Mouse (Mus musculus) adrenal gland, postnatal 14 days (tissue): ENCODE data around the gene Lrp8. TPM values are rescaled to one million over a fixed set of nuclear protein-coding genes. Genes with fewer than 3 reads are reported as not detected.

Source experiments
- DNase-seq: peaks from one replicate; pipeline ENCODE4 v3.0.0; 2021; ENCODE audit warnings: mixed read lengths
- long read RNA-seq, 2 experiments: library from polyadenylated mRNA; stranded (forward); transcript quantifications; one replicate each; pipeline ENCODE4 v2.0.0; 2021
- total RNA-seq: library from RNA; stranded (reverse); gene quantifications from 2 replicates; pipeline ENCODE4 v1.2.3, GENCODE M21; 2021

Gene Lrp8
- total RNA-seq: 5.0 and 5.2 TPM in 2 replicates
- long read RNA-seq, experiment 1, partial matches to known transcripts: 0 of 2 reads
- long read RNA-seq, experiment 1, other reads (novel, unspliced or antisense): 2 of 2 reads
- long read RNA-seq, experiment 2, partial matches to known transcripts: 2 of 7 reads
- long read RNA-seq, experiment 2, other reads (novel, unspliced or antisense): 5 of 7 reads

DNA sequence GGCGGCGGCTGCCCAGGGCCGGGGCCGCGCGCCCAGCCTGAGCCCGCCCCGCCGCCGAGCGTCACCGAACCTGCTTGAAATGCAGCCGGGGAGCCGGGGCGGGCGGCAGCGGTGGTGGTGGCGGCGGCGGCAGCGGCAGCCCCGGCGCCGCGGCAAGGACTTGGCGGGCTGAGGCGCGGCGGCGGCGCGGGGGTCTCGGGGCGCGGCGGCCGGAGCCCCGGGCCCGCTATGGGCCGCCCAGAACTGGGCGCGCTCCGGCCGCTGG, at the start of gene Lrp8:
Lrp8 (plus strand) TSS at position 77 of the 265 bp plus-strand sequence.
- DNase-seq: no peak

DNA sequence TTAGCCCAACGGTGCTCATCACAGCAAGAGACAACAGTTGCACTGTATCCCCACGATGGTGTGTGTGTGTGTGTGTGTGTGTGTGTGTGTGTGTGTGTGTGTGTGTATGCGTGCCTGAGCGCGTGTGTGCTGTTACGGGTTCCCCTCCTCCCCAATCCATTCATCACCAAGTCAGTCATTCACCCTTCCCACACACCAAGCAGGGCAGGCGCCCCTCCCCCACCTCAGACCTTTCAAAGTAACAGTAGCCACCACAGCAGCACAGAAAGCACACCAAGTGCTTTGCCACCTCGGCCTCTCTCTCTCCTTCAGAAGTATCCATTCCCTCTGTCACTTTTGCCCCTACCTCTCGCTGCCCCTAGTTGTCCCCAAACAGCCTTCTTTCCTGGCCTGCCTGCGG, 45.8 kb upstream of the Lrp8 start:
- no peak for DNase-seq

DNA sequence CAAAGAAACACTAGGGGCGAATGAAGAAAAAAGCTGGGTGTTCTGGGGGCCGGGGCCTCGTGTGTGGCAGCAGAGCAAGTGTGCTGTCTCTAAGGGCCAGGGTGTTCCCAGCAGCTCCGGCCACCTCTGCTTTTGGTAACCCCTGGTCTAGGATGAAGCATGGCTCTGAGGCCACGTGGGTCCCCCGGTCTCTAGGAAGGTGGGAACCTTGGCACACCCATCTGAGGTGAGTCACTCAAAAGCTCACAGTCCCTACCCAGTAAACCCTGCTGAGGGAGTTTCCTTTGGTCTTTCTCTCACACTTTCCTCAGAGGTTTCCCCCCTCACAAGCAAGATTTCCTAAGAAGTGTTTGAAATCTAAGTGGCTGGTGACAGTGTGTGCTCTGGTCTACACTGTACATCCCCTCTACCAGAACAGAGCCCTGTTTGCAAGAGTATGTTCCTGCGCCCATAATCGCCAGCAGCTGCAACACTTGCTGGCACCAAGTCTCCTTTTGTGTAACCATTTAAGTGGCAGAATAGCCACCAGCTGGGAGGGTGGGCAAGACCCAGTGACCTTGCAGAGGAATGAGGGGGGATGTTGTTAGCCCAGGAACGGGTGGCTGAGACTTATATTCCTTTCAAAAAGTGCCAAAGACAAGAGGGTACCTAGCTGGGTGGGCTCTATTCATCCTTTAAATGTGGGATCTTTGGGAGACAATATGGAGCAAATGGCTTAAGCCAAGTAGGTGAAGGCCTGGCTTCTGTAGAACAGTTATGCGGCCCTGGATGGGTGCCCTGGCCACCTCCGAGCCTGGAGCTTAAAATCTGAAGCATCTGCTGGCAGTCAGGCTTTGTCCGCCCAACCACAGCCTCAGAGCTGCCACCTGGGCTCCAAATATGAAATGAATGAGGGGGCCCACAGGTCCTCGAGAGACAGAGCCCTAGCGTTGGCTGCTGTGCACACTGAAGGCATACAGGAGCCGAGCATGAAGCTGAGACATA, 44.3 kb upstream of the Lrp8 start:
- peak; percentile 19 for DNase-seq

DNA sequence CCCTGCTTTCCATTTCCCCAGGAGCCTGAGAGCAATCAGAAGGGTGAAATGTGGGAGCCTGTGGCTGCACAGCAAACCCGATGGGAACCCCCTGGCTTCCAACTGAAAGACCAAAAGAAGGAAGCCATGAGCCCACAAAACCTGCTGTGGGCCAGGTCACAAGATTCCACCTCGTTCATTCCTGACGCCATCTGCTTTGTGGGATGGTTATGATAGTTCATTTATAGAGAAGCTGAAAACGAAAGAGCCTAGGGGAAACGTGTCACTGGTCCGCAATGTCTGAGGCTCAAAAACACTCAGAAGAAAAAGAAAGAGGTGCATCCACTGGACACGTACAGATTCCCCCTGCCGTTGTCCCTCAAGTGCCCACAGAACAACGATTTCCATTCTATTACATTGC, 43.1 kb upstream of the Lrp8 start:
- DNase-seq: no peak

DNA sequence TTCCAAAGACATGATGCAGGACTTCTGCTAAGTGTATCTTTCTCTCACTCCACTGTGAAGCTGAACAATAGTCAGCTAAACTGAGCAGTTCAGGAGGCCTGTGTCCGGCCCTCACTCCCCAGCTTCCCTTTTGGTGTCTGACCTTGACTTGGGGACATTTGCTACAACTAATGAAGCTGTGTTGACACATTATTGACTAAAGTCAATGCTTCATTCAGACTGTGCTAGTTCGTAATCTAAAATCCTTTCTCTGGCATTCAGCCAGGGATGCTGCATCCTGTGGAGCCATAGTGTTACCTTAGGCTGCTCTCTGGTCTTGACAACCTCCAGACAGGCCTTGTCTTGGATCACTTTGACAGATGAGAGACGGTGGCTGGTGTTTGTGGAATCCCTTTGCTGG, 39.1 kb upstream of the Lrp8 start:
- no peak for DNase-seq

DNA sequence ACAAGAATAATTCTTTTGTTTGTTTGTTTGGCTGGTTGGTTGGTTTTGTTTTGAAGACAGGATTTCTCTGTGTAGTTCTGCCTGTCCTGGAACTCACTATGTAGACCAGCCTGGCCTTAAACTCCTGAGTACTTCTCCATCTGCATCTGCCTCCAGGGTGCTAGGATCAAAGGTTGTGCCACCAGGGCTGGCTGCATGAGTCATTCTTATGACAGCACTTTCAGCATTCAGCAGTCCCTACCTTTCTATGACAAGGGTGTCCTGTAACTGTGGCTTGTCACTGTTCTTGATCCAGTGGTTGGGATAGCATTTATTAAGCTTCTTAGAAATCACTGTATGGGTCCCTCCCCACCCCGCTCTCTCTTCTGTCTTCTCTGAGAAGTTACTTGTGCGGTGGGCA, 38.5 kb upstream of the Lrp8 start:
- DNase-seq: no peak

DNA sequence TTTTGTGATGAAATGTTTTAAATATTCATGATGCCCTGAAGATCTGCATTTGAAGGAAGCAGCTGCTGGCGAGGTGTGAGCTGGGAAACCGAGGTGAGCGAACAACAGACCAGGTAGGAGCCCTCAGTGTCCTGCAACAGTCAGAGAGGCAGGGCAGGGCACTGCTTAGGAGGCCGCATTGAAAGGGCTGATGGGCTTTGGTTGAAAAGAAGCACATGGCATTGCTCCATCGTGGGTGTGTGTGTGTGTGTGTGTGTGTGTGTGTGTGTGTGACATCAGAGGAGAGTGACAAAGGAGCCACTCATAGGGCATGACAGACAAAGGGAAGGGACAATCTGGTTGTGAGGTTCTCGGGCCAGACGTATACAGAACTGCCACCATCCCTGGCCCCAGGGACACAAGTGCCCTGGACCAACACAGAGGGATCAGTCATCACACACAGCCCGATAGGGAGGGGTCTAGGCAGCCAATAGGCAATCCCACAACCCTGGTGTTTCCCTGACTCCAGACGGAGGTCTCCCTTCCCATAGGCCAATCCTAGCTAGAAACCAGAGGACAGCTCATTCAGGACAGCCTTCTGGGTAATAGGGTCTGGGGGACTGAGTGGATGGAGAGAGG, 36.8 kb upstream of the Lrp8 start:
- DNase-seq: no peak

DNA sequence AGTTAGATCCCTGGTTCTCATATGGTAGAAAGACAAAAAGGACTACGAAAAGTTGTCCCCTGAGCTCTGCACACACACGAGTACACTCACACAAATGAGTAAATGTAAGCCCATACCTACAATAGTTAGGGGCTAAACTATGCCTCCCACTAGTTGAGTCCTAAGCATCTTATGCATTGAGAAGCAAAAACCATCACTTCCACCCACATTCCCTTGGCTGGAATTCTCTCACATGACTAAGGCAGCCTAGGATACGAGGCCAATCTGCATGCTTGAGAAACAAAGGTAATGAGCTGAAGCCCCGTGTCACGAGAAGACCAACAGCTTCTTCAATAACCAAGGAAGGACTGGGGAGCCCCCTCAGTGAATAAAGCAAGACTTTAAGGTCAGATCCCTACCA, 35.9 kb upstream of the Lrp8 start:
- DNase-seq: no peak

DNA sequence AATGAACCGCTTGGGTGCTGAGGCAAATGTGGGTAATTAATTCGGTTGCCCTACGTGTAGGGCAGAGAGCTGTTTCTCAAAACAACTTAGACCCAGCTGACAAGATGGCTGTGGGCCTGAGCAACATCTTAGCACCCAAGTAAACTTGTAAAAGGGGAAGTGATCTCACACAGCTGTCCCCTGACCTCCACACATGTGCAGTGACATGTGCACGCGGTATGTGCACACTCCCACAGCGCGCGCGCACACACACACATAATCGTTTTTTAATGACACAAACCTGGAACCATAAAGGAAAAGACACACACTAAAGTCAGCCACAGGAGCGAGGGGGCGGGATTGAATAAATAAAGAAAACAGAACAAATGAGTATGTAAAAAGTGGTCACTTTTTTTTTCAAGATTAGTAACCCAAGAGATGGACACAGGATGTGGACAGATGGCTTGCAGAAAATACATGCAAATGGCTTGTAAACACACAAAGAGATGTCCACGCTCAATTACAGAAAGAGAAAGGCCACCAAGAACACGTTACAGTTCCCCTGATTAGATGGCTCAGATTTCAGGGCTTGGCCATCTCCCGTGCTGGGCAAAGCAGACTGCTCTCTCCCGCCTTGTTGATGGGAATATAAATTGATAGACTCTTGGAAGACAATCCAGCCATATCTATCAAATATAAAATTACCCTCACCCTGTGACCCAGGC, 29.8 kb upstream of the Lrp8 start:
- DNase-seq: no peak

DNA sequence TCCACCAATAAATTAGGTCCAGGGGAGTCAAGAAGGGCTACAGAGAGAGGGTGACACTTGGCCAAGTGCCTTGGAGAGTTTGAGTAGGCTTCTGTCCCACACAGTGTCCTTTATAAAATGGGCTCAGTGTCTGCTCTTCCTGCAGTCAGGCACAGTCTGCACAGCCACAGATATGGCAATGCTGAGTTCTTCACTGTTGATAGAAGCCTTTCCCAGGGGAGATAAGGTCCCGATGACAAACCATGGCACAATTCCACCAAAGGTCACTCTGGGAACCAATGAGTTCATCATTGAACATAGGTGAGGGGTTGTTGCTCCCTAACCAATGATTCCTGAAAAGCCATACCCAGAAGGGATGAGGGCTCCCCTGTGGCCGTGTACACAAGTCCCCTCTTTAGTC, 27.2 kb upstream of the Lrp8 start:
- DNase-seq: no peak

DNA sequence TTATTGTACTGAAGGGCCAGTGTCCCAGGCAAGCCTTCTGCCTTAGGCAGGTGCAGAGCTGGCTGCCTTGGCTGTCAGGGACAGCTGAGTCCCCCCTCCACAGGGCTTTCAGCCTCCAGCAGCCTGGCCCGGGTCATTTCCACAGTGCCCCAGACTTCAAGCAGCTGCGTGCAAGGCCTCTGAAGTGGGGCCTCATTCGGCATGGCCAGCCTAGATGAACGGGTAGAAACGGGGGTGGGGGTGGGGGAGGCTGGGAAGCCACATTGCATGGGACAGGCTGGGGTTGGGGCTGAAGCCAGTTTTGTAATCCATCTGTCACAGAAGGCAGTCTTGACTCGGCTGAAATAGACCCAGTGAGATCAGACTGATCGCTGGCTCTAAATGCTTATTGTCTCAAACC, 26.4 kb upstream of the Lrp8 start:
- DNase-seq: no peak

DNA sequence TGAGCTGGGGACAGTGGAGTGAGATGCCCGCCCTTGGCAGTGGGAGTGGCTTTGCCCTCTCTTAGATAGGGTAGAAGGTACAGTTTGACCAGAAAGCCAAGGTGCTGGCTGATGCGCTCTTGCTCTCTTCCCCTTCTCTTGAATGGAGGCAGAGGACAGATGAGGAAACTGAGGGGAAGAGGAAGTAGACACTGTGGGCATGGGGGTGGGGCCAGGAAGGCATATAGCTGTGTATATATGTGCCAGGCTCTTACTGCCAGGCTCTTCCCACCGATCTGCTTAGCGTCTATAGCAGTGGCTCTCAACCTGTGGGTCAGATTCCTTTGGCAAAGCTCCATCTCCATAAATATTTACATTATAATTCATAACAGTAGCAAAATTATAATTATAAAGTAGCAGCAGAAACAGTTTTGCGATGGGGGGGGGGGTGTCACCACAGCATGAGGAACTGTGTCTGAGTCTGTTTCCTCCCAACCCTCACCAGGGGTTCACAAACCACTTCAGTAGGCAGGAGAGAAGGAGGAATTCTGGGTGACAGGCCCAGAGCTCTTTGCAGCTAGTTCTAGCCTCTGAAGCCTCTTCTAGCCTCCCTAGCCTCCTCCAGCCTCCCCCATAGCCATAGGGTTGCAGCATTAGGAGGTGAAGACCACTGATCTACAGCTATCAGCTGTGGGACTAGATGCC, 24.9 kb upstream of the Lrp8 start:
- no peak for DNase-seq

DNA sequence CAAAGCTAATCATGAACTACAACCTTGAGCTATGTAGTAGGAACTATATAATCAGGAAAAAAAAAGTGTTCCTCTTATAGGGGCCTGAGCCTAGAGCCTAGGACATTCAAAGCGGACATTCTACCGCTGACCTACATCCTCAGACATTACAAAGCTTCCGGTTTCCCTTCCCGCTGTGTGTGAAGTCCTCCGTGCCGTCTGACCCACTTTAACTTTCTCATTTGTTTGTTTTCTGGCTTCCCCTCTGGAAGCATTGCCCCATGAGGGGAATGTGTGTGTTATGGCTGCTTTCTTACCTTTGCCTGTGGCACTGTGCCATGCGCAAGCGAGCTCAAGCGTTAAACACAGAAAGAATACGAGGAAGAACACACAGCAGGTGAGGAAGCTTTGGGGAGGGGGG, 18.5 kb upstream of the Lrp8 start:
- DNase-seq: no peak

DNA sequence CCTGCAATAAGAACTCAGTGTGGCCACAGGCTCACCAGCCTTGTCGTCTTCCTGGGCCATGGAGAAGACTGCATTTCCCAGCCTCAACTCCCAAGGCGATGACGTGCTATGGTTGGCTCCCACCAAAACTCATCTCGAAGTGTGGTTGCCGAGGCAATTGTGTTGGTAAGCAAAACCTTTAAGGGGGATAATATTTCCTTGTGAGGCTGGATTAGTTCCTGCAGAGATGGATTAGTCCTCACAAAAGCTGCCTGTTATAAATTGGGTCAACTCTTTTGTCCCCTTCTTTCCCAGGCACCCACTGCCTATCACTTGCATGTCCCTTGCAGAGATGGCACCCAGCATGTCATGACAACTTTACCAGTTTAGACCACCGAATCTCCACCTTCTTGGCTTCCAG, 13.2 kb upstream of the Lrp8 start:
- no peak for DNase-seq

DNA sequence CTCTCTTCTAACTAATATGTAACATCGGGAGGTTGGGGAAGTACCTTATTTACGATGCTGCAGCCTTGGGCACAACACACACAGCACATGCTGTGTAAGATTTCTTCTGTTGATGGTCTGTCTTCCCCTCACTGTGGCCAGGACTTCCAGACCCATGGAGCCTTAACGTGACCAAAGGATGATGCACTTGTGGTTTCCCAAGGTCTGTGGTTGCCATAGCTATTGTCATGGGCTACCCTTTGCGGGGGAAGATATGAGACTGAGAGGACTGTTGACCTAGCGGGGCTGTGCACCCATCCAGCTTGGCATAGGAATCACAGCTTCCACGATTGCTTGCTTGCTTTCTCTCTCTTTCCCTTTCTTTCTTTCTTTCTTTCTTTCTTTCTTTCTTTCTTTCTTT, 1.3 kb upstream of the Lrp8 start:
- no peak for DNase-seq

DNA sequence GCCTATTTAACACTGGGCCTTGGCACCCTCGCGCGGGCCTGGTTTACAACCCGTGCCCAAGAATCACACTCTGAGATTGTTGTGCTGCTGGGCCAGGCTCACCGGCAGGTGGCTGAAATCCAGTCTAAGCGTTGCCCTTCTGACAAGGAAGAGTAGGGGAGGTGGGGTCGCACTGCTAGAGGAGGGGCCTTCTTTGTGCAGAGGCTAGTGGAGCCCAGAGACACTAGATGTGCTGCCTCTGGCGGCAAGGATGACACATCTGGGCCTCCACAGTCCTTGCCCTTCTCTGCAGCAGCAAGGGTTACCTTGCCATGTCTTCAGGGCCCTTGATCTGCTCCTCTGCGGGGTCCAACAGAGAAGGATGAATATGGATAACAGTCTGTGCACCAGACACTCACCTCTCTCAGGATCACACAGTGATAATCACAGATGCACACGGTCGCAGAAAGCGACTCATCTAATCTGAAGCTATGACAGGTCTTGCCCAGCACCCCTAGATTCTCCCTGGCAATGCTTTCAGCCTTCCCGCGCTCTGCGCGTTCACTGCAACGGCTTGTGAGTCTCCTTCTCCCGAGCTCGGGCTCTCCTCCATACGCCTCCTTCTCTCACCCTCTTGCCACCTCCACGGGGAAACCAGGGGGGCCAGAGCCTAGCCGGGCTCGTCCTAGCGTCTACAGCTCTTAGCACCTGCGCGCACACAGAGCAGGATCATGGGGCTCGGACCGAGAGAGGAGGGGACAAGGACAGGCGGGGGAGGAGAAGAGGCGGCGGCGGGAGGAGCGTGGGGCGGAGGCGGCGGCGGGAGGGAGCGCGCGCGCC, 486 bp upstream of the Lrp8 start:
- peak; percentile 88 for DNase-seq

DNA sequence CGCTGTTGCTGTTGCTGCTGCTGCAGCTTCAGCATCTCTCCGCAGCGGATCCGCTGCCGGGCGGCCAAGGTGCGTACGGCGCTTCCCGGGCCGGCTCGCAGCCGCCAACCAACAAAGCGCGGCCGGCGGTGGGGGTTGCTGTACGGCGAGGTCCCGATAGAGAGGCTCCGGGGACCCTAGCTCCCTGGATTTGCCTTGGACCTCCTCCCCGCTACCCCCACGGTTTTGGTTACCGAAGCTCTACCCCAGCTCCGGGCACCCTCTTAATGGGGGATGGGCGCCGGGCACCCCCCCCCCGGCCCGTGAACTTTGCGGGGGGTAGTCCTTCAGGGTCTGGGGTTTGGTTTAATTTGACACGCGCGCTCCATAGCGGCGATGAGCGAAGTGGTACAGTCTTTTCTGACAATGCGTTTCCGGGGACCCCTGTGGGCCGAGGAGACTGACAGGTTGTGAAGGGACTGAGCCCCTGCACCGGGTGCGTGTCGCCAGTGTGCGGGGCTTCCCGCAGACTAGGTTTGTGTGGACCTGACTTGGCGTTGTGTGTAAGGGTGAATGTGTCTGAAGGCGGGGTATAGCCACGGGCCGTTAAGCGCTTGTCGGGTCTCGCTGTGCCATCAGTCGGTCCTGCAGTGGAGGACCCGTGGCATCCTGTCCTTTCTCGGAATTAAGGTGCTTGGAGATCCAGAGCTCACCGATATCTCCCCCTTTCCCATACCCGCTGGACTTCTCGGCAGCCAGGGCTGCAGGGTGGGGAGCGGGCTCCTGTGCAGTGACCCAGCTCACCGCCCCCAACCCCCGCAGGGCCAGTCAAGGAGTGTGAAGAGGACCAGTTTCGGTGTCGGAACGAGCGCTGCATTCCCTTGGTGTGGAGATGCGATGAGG, 630 bp downstream of the Lrp8 start:
- DNase-seq: peak; percentile 9

DNA sequence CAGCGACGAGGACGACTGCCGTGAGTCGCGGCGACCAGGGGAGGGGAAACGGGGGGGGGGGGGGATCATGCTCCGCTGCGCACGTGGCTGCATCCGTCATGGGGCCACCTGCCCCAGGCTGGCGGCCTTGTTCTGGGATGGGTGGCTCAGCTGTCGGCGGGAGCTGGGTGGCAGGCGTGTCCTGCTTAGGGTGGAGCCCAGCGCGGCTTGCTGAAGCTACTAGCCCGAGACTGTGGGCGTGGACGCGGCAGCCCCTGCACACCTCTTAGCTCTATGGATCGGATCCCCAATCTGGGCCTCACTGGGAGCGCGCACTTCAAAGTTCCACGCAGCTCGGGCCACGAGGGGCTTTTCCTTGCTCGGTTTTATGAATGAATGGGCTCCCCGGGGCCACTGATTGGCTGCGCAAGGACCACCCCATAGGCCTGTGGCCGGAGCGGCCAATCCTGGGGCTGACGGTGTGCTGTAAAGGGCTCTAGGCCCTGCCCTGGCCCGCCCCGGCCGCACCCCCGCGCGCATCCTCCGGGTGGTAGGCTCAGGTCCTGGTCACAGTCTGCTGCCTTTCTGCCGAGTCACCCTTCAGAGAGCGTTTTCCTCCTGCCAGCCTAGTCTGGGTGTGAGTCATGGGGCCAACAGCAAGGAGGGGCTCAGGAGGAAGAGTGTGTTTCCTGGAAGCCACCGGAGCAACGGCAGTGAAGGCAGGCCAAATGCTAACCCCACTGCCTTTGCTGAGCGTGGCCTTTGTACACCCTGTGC, 1.5 kb downstream of the Lrp8 start:
- peak; percentile 93 for DNase-seq

DNA sequence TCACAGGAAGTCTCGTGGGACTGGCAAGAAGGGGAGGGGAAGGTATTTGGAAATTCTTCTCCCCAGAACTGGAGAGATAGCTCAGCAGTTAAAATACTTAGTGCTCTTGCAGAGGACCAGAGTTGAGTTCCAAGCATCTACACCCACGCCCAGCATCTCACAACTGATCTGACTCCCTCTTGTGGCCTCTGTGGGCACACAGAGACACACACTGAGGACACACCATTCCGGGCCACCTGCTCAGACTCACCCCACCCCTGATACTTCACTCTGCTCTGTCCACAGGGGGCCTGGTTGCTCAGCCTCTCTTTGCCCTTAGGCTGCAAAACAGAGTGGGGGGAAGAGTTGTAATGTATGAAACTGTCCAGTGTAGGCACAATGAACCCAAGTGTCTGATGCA, 3.4 kb downstream of the Lrp8 start:
- no peak for DNase-seq

DNA sequence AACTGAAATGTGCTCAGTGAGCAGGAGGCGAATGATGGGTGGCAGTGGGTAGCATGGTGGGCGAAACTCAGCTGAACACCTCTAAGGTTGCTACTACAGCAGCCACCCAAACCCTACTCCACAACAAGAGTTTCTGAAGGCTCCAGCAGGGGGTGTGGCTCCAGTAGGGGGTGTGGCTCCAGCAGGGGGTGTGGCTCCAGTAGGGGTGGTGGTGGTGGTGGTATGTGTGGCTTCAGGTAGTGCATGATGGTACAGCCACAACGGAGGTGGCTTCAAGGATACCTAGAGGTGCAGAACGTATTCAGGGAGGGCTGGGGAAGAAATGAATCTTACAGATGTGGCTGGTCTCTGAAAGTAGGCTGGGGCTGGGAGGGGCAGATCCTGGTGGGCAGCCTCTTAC, 5.7 kb downstream of the Lrp8 start:
- no peak for DNase-seq
